Mouse (Mus musculus) lung, embryonic 16.5 days (tissue): ENCODE data around the gene Olfr774. TPM values are rescaled to one million over a fixed set of nuclear protein-coding genes. Genes with fewer than 3 reads are reported as not detected.
"Not testable (repeated sequence)": the region's sequence is repeated elsewhere in the genome, so short reads cannot be mapped to it uniquely, and the experiment has no call there.

Experiments used
- ATAC-seq: fragments of 200-750 bp; cut with Nextera tagmentation; 2 replicates; pipeline ENCODE4 v1.8.0; 2017; ENCODE audit warnings: low read depth, mild to moderate bottlenecking, moderate library complexity
- H3K27ac ChIP-seq: fragments of 300-500 bp; sonication (generic); 2 replicates; pipeline ENCODE4 v1.5.1; 2014; ENCODE audit warnings: mild to moderate bottlenecking, control low read depth, low read length
- H3K27me3 ChIP-seq: fragments of 300-500 bp; sonication (generic); 2 replicates; pipeline ENCODE4 v1.6.1; 2014; ENCODE audit warnings: low read depth, low read length, mixed read lengths; ENCODE audit not compliant: control insufficient read depth, insufficient read depth
- H3K36me3 ChIP-seq: fragments of 300-500 bp; sonication (generic); 2 replicates; pipeline ENCODE4 v1.6.1; 2014; ENCODE audit warnings: low read length; ENCODE audit not compliant: control insufficient read depth, insufficient read depth
- H3K4me1 ChIP-seq: fragments of 300-500 bp; sonication (generic); replicated peaks from 2 replicates; pipeline ENCODE4 v1.6.1; 2014; ENCODE audit warnings: low read length, mixed read lengths; ENCODE audit not compliant: control insufficient read depth, insufficient read depth
- H3K4me2 ChIP-seq: fragments of 300-500 bp; sonication (generic); 2 replicates; pipeline ENCODE4 v1.6.1; 2014; ENCODE audit warnings: low read depth, low read length, control low read depth
- H3K4me3 ChIP-seq: fragments of 300-500 bp; sonication (generic); 2 replicates; pipeline ENCODE4 v1.5.1; 2014; ENCODE audit warnings: mild to moderate bottlenecking, low read length, control low read depth
- H3K9ac ChIP-seq: fragments of 300-500 bp; sonication (generic); 2 replicates; pipeline ENCODE4 v1.6.1; 2014; ENCODE audit warnings: low read length, control low read depth
- H3K9me3 ChIP-seq: fragments of 300-500 bp; sonication (generic); 2 replicates; pipeline ENCODE4 v1.6.1; 2016; ENCODE audit warnings: low read length; ENCODE audit not compliant: control insufficient read depth
- WGBS: fragments of 180-500 bp; shearing (Covaris S2); extraction: QIAGEN DNeasy Blood & Tissue Kit; methylation state at CpG from one replicate; pipeline ENCODE4 v1.1.7; 2014; 5-methylcytosine and 5-hydroxymethylcytosine counted together
- polyA plus RNA-seq: library from polyadenylated mRNA; unstranded; fragments of >200 nt; fragmentation: Nextera tagmentation; extraction: Ambion mirVana; gene quantifications from 2 replicates; pipeline ENCODE4 v1.2.1, GENCODE M21; 2015

The Olfr774 gene
- not detected in 2 replicates for polyA plus RNA-seq

GRCm38 (mm10) chr10:129235904-129236303 is at the start of gene Olfr774:
Olfr774 (plus strand) TSS chr10:129236204.
- Histone ChIP-seq H3K9ac (no peak within 1 kb of the TSS), H3K4me1 (no peaks in the 10 kb centered on the region), H3K27ac (no peak within 1 kb of the TSS), H3K36me3 (no peaks in the 10 kb centered on the region), H3K27me3 (no peaks in the 10 kb centered on the region), H3K9me3 (no peaks in the 10 kb centered on the region), H3K4me3 (no peak within 1 kb of the TSS), H3K4me2 (no peak within 1 kb of the TSS)
- WGBS = 58% methylated on average over 2 of the region's 2 CpGs
- no peak for ATAC-seq

GRCm38 (mm10) chr10:129187319-129187718 is 48.7 kb upstream of the Olfr774 start, which contains the start of gene Olfr773:
Olfr773 (minus strand) TSS chr10:129187419.
- not testable (repeated sequence) for H3K9me3 ChIP-seq, H3K4me1 ChIP-seq, H3K27me3 ChIP-seq, H3K4me3 ChIP-seq, H3K9ac ChIP-seq, ATAC-seq, H3K36me3 ChIP-seq, H3K4me2 ChIP-seq, H3K27ac ChIP-seq

- Histone ChIP-seq H3K4me2 (no peak overlapping the region), H3K4me3 (no peak overlapping the region), H3K36me3 (no peaks in the 10 kb centered on the region), H3K9ac (no peak overlapping the region), H3K9me3 (no peaks in the 10 kb centered on the region), H3K27ac (no peak overlapping the region), H3K27me3 (no peaks in the 10 kb centered on the region), H3K4me1 (no peaks in the 10 kb centered on the region)
- ATAC-seq = no peak
- 82% methylated on average over 1 of the region's 1 CpGs for WGBS
Measured at GRCm38 (mm10) chr10:129230737-129231136, 5.3 kb upstream of the Olfr774 start.

- 69% methylated on average over 3 of the region's 3 CpGs for WGBS
- no peak within 1 kb of the TSS for H3K27ac ChIP-seq
- ATAC-seq = no peak
- H3K27me3 ChIP-seq = no peaks in the 10 kb centered on the region
- H3K4me3 ChIP-seq = no peak within 1 kb of the TSS
- H3K4me1 ChIP-seq = no peaks in the 10 kb centered on the region
- H3K9ac ChIP-seq = no peak within 1 kb of the TSS
- no peaks in the 10 kb centered on the region for H3K9me3 ChIP-seq
- H3K4me2 ChIP-seq = no peak within 1 kb of the TSS
- H3K36me3 ChIP-seq = no peaks in the 10 kb centered on the region
Measured at GRCm38 (mm10) chr10:129248112-129248511, 12.1 kb downstream of the Olfr774 start, which contains the start of gene Olfr775. Olfr775 (plus strand) TSS chr10:129248412.

GRCm38 (mm10) chr10:129258827-129259226 is 22.8 kb downstream of the Olfr774 start, which contains the start of gene Olfr776:
Olfr776 (plus strand) TSS chr10:129259127.
- ATAC-seq = no peak
- Histone ChIP-seq H3K4me1 (no peaks in the 10 kb centered on the region), H3K27me3 (no peaks in the 10 kb centered on the region)

GRCm38 (mm10) chr10:129271081-129271535 is 35.1 kb downstream of the Olfr774 start, which contains the start of gene Olfr777:
Olfr777 (minus strand) TSS chr10:129271485.
- no peak within 1 kb of the TSS for H3K9ac ChIP-seq
- ATAC-seq = no peak
- no peaks in the 10 kb centered on the region for H3K4me1 ChIP-seq
- no peaks in the 10 kb centered on the region for H3K9me3 ChIP-seq
- H3K27ac ChIP-seq = no peak within 1 kb of the TSS
- WGBS = 77% methylated on average over 2 of the region's 2 CpGs
- no peaks in the 10 kb centered on the region for H3K27me3 ChIP-seq
- H3K36me3 ChIP-seq = no peaks in the 10 kb centered on the region
- H3K4me3 ChIP-seq = no peak within 1 kb of the TSS
- H3K4me2 ChIP-seq = no peak within 1 kb of the TSS

More at GRCm38 (mm10) chr10:129258827-129259226, 22.8 kb downstream of the Olfr774 start, which contains the start of gene Olfr776:
- no peak within 1 kb of the TSS for H3K9ac ChIP-seq
- H3K4me2 ChIP-seq = no peak within 1 kb of the TSS
- no peaks in the 10 kb centered on the region for H3K36me3 ChIP-seq
- H3K27ac ChIP-seq = no peak within 1 kb of the TSS
- H3K9me3 ChIP-seq = no peaks in the 10 kb centered on the region
- H3K4me3 ChIP-seq = no peak within 1 kb of the TSS

Other genes starting within 250 kb of the Olfr774 start
- gene Olfr9, start 246.8 kb upstream of the Olfr774 start, polyA plus RNA-seq = not detected in 2 replicates
- gene Olfr763, start 225.4 kb upstream of the Olfr774 start, polyA plus RNA-seq = not detected in 2 replicates
- gene Olfr764-ps1, start 196.3 kb upstream of the Olfr774 start, polyA plus RNA-seq = not detected in 2 replicates
- not detected in 2 replicates for gene Olfr765, start 186.2 kb upstream of the Olfr774 start, polyA plus RNA-seq
- gene Olfr766-ps1, start 167.2 kb upstream of the Olfr774 start, polyA plus RNA-seq = not detected in 2 replicates
- gene Olfr767, start 153.3 kb upstream of the Olfr774 start, polyA plus RNA-seq = not detected in 2 replicates
- gene Olfr768, start 136.8 kb upstream of the Olfr774 start, polyA plus RNA-seq = not detected in 2 replicates
- not detected in 2 replicates for gene Olfr769, start 118.3 kb upstream of the Olfr774 start, polyA plus RNA-seq
- gene Olfr770, start 97.2 kb upstream of the Olfr774 start, polyA plus RNA-seq = not detected in 2 replicates
- gene Olfr771, start 71.5 kb upstream of the Olfr774 start, polyA plus RNA-seq = not detected in 2 replicates
- not detected in 2 replicates for gene Olfr772, start 58.3 kb upstream of the Olfr774 start, polyA plus RNA-seq
- gene Olfr773, start 48.8 kb upstream of the Olfr774 start, polyA plus RNA-seq = not detected in 2 replicates
- gene Olfr775, start 12.2 kb downstream of the Olfr774 start, polyA plus RNA-seq = not detected in 2 replicates
- gene Olfr776, start 22.9 kb downstream of the Olfr774 start, polyA plus RNA-seq = not detected in 2 replicates
- gene Olfr777, start 35.3 kb downstream of the Olfr774 start, polyA plus RNA-seq = not detected in 2 replicates
- not detected in 2 replicates for gene Olfr780, start 81.9 kb downstream of the Olfr774 start, polyA plus RNA-seq
- gene Olfr781, start 92.7 kb downstream of the Olfr774 start, polyA plus RNA-seq = not detected in 2 replicates
- gene Olfr782, start 112.6 kb downstream of the Olfr774 start, polyA plus RNA-seq = not detected in 2 replicates
- gene Olfr784, start 147.9 kb downstream of the Olfr774 start, polyA plus RNA-seq = 0.05 and 0.06 TPM in 2 replicates
- not detected in 2 replicates for gene Olfr785, start 169.2 kb downstream of the Olfr774 start, polyA plus RNA-seq
- not detected in 2 replicates for gene Olfr786, start 191.1 kb downstream of the Olfr774 start, polyA plus RNA-seq
- gene Olfr787, start 225.7 kb downstream of the Olfr774 start, polyA plus RNA-seq = not detected in 2 replicates
- gene Olfr788, start 234.8 kb downstream of the Olfr774 start, polyA plus RNA-seq = not detected in 2 replicates
- gene Olfr789, start 248.5 kb downstream of the Olfr774 start, polyA plus RNA-seq = not detected in 2 replicates